Mouse (Mus musculus) liver, embryonic 15.5 days (tissue): ENCODE measurements at regions not wholly inside any gene's neighbourhood (a gene's known extent, or its start where the extent isn't known, plus 50 kb on each side); places are given as distances from the start of the nearest gene placed in this dataset.

Experiments used
- ATAC-seq: fragments of 200-750 bp; cut with Nextera tagmentation; 2 replicates; pipeline ENCODE4 v1.8.0; 2017; ENCODE audit warnings: moderate number of reproducible peaks, mild to moderate bottlenecking, moderate library complexity; ENCODE audit not compliant: insufficient read depth
- H3K27ac ChIP-seq: fragments of 300-500 bp; sonication (generic); replicated peaks from 2 replicates; pipeline ENCODE4 v1.5.1; 2015; ENCODE audit warnings: mild to moderate bottlenecking, inconsistent platforms
- H3K27me3 ChIP-seq: fragments of 300-500 bp; sonication (generic); 2 replicates; pipeline ENCODE4 v1.6.1; 2015; ENCODE audit warnings: mild to moderate bottlenecking, inconsistent platforms
- H3K36me3 ChIP-seq: fragments of 300-500 bp; sonication (generic); replicated peaks from 2 replicates; pipeline ENCODE4 v1.6.1; 2015; ENCODE audit warnings: moderate library complexity, mild to moderate bottlenecking, inconsistent platforms
- H3K4me1 ChIP-seq: fragments of 300-500 bp; sonication (generic); replicated peaks from 2 replicates; pipeline ENCODE4 v1.6.1; 2015; ENCODE audit warnings: inconsistent platforms
- H3K4me2 ChIP-seq: fragments of 300-500 bp; sonication (generic); 2 replicates; pipeline ENCODE4 v1.6.1; 2015; ENCODE audit warnings: moderate library complexity, mild to moderate bottlenecking, inconsistent platforms
- H3K4me3 ChIP-seq: fragments of 300-500 bp; sonication (generic); replicated peaks from 2 replicates; pipeline ENCODE4 v1.5.1; 2015; ENCODE audit warnings: mild to moderate bottlenecking, inconsistent platforms
- H3K9ac ChIP-seq: fragments of 300-500 bp; sonication (generic); 2 replicates; pipeline ENCODE4 v1.6.1; 2015; ENCODE audit warnings: moderate library complexity, mild to moderate bottlenecking, inconsistent platforms
- H3K9me3 ChIP-seq: fragments of 300-500 bp; sonication (generic); replicated peaks from 2 replicates; pipeline ENCODE4 v1.6.1; 2016; ENCODE audit warnings: inconsistent platforms
- WGBS: fragments of 180-500 bp; shearing (Covaris S2); methylation state at CpG from one replicate; pipeline ENCODE4 v1.1.7; 2015; ENCODE audit warnings: mixed read lengths; ENCODE audit not compliant: insufficient replicate concordance; 5-methylcytosine and 5-hydroxymethylcytosine counted together

DNA sequence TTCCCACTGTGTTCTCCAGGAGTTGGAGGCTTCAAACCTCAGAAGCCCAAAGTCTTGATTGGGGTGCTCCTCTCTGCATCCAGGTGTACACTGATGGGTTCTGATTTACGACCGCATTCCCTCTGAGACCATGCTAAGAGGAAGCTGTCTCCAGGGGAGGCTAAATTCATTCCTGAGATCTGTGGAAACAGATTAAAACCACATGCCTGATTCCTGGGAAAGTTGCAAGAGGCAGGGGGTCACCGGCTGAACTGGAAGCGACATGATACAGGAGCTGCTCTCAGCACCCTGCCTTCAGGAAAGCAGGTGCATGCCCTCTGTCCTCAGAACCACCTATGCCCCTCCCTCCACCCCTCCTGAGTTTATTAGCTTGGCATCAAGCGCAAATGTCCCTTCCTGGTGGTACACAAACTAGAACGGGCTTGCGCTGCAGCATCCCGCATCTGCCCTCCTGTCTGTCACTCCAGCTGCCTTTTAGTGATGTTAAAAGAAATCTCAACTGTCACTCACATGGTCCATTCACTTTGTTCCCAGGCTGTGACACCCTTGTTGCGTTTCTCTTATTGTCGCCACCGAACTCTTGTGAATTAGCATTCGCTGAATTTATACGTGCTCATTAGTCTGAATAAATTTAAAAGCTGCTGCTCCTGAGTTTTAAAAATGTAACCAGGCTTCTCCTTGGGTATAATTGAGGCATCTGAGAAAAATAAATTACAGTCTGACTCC is 446.3 kb upstream of the 3110018I06Rik start:
- 73% methylated on average over 13 of the region's 13 CpGs for WGBS
- H3K36me3 ChIP-seq: no peaks in the 10 kb centered on the region
- no peak for ATAC-seq

DNA sequence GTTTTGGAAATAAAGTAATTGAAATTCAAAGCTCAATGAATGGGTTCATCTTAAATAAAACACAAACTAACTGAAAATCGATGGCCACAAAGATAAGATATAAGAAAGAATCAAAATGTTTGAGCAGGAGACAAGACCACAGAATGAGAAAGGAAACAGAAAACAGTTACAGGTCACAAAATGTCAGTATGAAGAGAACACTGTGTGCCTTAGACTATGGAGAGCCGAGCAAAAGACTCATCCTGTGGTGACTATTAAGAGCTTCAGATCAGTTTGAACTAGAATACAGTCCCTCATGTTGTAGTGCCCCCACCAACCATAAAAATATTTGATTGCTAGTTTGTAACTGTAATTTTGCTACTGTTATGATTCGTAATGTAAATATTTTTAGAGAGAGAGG is 441.9 kb upstream of the 3110018I06Rik start:
- Histone ChIP-seq H3K9ac (no peak overlapping the region), H3K27me3 (no peaks in the 10 kb centered on the region), H3K9me3 (no peaks in the 10 kb centered on the region; the same call in 1 of the 2 replicates), H3K4me3 (no peak overlapping the region), H3K27ac (no peak overlapping the region), H3K4me2 (no peak overlapping the region), H3K36me3 (no peaks in the 10 kb centered on the region), H3K4me1 (no peaks in the 10 kb centered on the region)
- no peak for ATAC-seq
- 51% methylated on average over 3 of the region's 3 CpGs for WGBS

More for the DNA sequence above, 446.3 kb upstream of the 3110018I06Rik start:
- H3K9ac ChIP-seq: no peak overlapping the region
- H3K4me3 ChIP-seq: no peak overlapping the region
- H3K27me3 ChIP-seq: no peaks in the 10 kb centered on the region
- H3K4me2 ChIP-seq: no peak overlapping the region
- no peaks in the 10 kb centered on the region for H3K9me3 ChIP-seq
- H3K4me1 ChIP-seq: no peaks in the 10 kb centered on the region
- H3K27ac ChIP-seq: no peak overlapping the region

DNA sequence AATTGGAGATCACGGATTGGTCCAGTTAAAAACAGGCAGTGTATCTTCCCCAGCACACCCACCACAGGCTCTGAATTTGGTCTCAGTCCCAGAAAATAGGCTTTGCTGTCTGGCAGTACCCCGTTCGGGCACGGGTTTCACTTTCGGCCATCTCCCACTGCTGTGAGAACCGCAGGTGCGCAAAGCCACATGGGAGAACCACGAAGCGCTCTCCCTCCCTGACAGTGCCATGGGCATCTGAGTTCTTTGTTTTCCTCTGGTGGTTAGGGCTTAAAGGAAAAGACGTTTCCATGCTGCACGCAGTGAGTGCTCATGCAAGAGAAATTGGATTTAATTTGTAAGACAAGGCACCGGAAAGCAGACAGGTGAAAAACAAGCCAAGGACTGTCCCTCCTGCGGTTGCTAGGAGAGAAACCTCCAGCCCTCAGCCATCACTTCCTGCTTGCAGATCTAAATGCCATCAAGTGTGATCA is 441.3 kb upstream of the 3110018I06Rik start:
- WGBS: 59% methylated on average over 13 of the region's 13 CpGs
- no peaks in the 10 kb centered on the region for H3K4me1 ChIP-seq
- no peaks in the 10 kb centered on the region; the same call in 1 of the 2 replicates for H3K9me3 ChIP-seq
- H3K36me3 ChIP-seq: no peaks in the 10 kb centered on the region
- H3K27me3 ChIP-seq: no peaks in the 10 kb centered on the region
- H3K4me3 ChIP-seq: no peak overlapping the region
- H3K27ac ChIP-seq: no peak overlapping the region
- H3K9ac ChIP-seq: no peak overlapping the region
- ATAC-seq: no peak
- no peak overlapping the region for H3K4me2 ChIP-seq

DNA sequence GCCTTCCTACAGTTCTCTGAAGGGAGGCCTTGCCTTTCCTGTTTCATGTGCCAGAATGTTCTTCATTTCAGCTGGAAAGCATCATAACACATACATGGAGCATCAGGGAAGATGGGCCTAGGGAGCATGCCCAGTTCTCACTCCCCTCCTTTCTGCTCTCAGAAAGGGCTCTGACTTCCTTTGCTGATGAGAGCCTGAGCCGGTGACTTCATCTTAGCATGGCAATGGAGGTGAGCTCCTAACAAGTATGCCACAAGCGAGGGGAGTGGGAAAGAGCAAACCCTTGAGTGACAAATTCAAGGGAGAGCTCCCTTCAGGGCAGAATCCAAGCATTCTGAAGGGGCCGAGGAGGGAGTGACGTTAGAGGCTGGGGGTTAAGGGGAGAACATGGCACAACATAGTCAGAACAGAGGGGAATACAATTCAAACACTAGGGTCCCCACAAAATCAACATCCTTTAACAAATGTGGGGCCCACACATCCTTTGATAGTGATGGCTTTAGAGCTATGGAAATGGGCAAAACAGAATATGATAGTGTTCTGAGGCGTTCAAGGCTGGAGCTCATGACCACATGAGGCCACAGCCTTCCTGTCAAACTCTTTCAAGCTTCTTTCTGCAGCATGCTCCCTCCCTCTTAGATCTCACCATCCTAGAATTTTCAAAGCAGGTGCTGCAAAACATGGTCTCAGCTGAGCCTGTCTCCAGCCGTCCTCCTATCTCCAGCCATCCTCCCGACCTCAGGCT is 437.4 kb upstream of the 3110018I06Rik start:
- ATAC-seq: no peak
- 47% methylated on average over 7 of the region's 7 CpGs for WGBS
- Histone ChIP-seq H3K27me3 (no peaks in the 10 kb centered on the region), H3K9ac (no peak overlapping the region), H3K4me1 (no peaks in the 10 kb centered on the region), H3K27ac (no peak overlapping the region), H3K36me3 (no peaks in the 10 kb centered on the region), H3K9me3 (peaks cover 4% of the 10 kb centered on the region; the same call in 1 of the 2 replicates), H3K4me3 (no peak overlapping the region), H3K4me2 (no peak overlapping the region)

DNA sequence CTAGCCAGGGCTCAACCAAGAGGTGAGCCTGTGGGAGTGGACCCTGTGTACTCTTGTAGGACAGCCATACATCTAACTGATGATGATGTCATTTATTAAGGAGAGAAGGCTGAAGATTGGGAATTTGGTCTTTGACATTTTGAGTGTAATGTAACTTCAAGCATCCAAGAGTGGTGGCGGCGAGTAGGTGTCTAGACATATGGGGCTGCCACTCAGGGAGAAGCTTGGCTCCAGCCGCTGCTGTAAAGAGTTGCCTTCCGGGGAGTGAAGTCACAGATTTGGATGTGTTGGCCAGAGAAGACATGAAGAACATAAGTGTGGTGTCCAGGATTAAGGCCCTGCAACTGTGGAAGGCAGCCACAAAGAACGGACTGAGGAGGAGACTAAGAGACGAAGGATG is 436.3 kb upstream of the 3110018I06Rik start:
- no peak for ATAC-seq
- peaks cover 4% of the 10 kb centered on the region; the same call in 1 of the 2 replicates for H3K9me3 ChIP-seq
- no peaks in the 10 kb centered on the region for H3K27me3 ChIP-seq
- H3K4me3 ChIP-seq: no peak overlapping the region
- H3K27ac ChIP-seq: no peak overlapping the region
- H3K36me3 ChIP-seq: no peaks in the 10 kb centered on the region
- H3K4me1 ChIP-seq: no peaks in the 10 kb centered on the region
- 73% methylated on average over 6 of the region's 6 CpGs for WGBS
- H3K4me2 ChIP-seq: no peak overlapping the region
- no peak overlapping the region for H3K9ac ChIP-seq

DNA sequence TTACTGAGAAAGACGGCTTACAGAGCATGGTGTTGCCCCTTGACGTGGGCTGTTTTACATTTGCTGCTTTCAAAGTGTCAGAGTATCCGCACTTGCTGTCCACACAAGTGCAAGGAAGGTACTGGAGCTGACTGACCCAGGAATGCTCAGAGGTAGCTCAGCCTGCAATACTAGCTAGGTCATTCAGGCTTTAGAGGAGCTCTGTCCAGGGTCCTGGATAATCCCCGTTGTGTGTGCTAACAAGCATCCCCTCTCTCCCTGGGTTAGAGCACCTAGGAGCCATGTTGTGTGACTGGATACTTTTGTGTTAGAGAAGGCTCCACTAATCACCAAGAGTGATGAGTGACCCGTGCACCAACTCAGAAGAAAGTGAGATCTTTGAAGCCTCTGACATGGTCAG is 431.9 kb upstream of the 3110018I06Rik start:
- Histone ChIP-seq H3K27ac (no peak overlapping the region), H3K27me3 (no peaks in the 10 kb centered on the region), H3K9me3 (0 out of 2 replicates have a peak, but pooled peaks cover 4% of the 10 kb centered on the region), H3K4me1 (no peaks in the 10 kb centered on the region), H3K9ac (no peak overlapping the region), H3K4me3 (no peak overlapping the region), H3K4me2 (no peak overlapping the region), H3K36me3 (no peaks in the 10 kb centered on the region)
- no peak for ATAC-seq
- 29% methylated on average over 5 of the region's 5 CpGs for WGBS

DNA sequence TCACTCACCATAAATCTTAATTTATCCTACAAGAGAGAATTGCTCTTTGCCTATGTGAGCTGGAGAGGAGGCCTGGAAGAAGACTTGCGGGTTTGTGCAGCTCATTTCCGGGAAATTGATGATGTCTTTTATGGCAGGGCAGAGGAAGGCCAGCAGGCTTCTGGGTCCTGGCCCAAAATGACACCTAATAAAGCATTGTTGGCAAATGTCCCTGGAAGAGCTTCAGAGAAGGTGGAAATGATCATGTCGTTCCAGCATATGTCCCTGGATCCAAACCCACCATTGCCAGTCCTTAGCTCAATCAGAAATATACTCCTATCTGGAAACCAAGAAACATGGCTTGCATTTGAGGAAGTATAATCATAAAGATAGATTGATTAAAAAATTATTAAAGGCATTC is 427.9 kb upstream of the 3110018I06Rik start:
- Histone ChIP-seq H3K27me3 (no peaks in the 10 kb centered on the region), H3K36me3 (no peaks in the 10 kb centered on the region), H3K4me2 (no peak overlapping the region), H3K4me1 (no peaks in the 10 kb centered on the region), H3K9me3 (no peaks in the 10 kb centered on the region), H3K4me3 (no peak overlapping the region), H3K9ac (no peak overlapping the region), H3K27ac (no peak overlapping the region)
- no peak for ATAC-seq
- 39% methylated on average over 3 of the region's 3 CpGs for WGBS

DNA sequence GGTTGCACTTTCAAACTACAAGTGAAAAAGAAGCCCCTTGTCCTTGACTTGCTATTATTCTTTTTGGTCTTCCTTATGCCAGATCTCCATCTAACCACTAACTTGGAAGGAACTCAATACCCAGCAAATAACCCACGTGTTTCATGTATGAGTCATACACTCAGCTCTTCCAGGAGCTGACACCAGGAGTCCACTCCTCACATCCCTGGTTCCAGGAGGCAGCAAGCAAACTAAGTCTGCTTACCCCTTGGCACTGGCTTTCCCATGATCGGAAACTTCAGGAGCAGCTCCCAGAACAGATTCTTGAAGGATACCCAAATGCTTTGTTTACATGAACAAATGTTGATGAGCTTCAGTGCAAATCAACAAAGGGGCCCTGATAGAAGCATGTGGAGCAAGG is 421.1 kb upstream of the 3110018I06Rik start:
- Histone ChIP-seq H3K36me3 (no peaks in the 10 kb centered on the region), H3K27me3 (no peaks in the 10 kb centered on the region), H3K9me3 (no peaks in the 10 kb centered on the region), H3K9ac (no peak overlapping the region), H3K27ac (no peak overlapping the region), H3K4me1 (no peaks in the 10 kb centered on the region), H3K4me3 (no peak overlapping the region), H3K4me2 (no peak overlapping the region)
- WGBS: 47% methylated on average over 2 of the region's 2 CpGs
- ATAC-seq: no peak

DNA sequence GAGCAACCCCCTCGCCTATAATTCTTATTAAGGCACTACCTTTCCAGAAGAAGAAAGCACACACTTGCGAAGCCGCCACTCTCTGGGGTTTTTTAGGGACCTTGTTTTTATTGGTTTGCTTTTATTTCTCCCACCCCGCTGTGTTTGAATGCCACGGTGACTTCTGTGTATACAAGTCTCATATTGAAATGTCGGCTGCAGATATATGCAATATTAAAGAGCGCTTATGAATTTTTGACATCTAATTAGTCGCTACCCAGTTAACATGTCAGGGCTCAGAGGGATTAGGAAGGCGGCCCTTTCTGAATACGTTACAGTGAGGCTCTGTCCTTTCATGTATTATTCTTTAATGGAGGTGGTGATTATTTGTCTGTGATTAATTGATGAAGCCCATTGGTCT is 405.9 kb upstream of the 3110018I06Rik start:
- H3K27me3 ChIP-seq: no peaks in the 10 kb centered on the region
- H3K4me2 ChIP-seq: no peak overlapping the region
- no peak overlapping the region for H3K27ac ChIP-seq
- ATAC-seq: no peak
- no peaks in the 10 kb centered on the region for H3K36me3 ChIP-seq
- no peaks in the 10 kb centered on the region for H3K9me3 ChIP-seq
- H3K4me3 ChIP-seq: no peak overlapping the region
- H3K9ac ChIP-seq: no peak overlapping the region
- no peaks in the 10 kb centered on the region for H3K4me1 ChIP-seq
- 66% methylated on average over 10 of the region's 10 CpGs for WGBS

DNA sequence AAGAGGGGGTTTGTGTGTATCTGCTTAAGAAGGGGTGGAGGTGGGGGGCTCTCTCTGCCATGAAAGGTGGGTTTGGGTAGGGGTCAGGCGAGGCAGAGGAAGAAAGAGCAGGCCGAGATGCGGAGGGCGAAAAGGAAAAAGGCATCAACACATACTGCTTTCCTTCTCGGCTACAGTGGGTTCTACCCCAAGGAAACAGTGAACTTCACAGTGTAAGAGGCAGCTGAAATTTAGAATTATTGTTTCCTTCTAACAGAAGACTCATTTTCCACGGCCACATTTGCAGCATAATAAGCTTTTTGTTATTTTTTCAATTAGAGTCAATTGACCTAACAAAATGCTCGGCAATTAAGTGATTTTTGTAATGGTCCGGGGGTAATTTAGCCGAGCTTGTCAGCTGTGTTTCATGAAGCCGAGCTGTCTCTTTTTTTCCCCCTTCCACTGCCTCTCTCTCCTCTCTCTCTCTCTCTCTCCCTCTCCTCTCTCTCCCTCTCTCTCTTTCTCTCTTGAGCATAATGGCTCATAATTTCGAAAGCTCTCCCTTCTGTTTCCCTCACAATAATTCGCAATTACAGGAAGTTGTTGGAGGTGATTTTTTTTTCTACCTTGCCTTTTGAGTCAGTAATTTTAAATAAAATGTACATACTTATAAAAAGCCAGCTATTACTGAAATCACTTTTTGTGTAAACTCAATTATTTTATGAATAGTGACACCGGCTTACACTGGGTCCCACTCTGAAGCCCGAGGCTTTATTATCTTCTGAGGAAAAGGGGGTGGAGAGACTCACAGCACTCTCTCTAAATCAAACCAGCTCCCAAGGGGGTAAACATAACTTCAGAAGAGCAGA is 403.1 kb upstream of the 3110018I06Rik start:
- H3K9me3 ChIP-seq: no peaks in the 10 kb centered on the region
- H3K4me3 ChIP-seq: no peak overlapping the region
- no peak overlapping the region for H3K27ac ChIP-seq
- no peak overlapping the region for H3K4me2 ChIP-seq
- no peaks in the 10 kb centered on the region for H3K27me3 ChIP-seq
- 56% methylated on average over 14 of the region's 14 CpGs for WGBS
- ATAC-seq: no peak
- no peaks in the 10 kb centered on the region for H3K36me3 ChIP-seq
- no peaks in the 10 kb centered on the region for H3K4me1 ChIP-seq
- no peak overlapping the region for H3K9ac ChIP-seq
